Mouse (Mus musculus) inflammation-experienced regulatory T-cells, adult 6 months (primary cell): ENCODE results near the gene Hist1h1c. TPM values are rescaled to one million over a fixed set of nuclear protein-coding genes. Genes with fewer than 3 reads are reported as not detected.
A peak's percentile ranks its signal among the peaks of the same experiment; 100 is the strongest.
"Not testable (repeated sequence)": the region's sequence is repeated elsewhere in the genome, so short reads cannot be mapped to it uniquely, and the experiment has no call there.

Experiments
- ATAC-seq: one replicate; pipeline ENCODE4 v1.8.0; 2017
- polyA plus RNA-seq, 3 experiments: library from polyadenylated mRNA; unstranded; fragments of 100-300 nt; shearing (Covaris generic); gene quantifications; one replicate each; pipeline ENCODE4 v1.2.1; 2017

Hist1h1c gene
- 10 to 100 TPM in 2 of 3 experiments, 1 to 10 TPM in 1; 8.7 to 14.8 (median 11.1) TPM for polyA plus RNA-seq

DNA sequence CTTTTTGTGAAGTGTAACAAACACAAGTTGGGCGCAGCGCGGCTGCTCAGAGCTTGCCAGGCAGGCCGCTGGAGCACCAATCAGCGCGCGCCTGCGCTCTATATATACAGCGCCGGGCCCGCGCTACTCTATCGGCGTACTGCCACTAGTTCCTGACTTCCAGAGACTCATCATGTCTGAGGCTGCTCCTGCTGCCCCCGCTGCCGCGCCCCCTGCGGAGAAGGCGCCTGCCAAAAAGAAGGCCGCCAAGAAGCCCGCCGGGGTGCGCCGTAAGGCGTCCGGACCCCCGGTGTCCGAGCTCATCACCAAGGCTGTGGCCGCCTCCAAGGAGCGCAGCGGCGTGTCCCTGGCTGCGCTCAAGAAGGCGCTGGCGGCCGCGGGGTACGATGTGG, at the start of gene Hist1h1c:
Hist1h1c (plus strand) TSS at position 132 of the 392 bp plus-strand sequence.
- peak; percentile 70 for ATAC-seq

DNA sequence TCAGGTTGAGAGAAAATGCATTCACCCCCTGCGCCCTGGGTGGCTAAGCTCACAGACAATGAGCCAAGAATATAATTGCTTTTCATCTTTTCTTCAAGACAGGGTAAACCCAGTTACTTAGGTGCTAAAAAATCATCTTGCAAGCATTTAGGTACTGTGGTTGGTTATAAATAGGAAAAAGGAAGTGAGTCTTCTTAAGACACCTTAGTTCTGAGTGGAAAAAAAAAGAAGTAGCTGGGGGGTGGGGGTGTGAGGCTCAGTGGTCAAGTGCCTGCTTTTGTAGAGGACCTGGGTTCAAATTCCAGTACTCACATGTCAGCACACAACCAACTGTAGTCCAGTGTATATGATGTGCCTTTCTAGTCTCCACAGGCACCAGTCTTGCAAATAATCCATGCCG, 49.7 kb upstream of the Hist1h1c start:
- ATAC-seq: no peak

DNA sequence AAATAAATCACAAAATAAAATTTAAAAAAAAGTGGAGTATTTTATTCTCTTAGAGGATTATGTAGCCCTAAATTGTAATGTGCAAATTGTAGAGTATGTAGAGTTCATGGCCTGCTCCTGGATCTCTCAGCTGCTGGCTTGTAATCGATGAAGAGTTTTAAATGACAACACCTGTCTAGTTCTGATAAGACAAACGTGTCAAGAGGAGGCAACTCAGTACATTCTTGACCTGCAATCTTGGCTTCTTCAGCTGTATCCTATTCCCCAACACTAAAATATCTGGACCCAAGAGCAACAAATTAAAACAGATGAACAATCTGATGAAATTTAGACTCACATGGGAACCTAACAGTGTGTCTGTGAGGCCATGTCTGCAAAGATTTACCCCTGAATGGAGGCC, 49.1 kb upstream of the Hist1h1c start:
- ATAC-seq: no peak

DNA sequence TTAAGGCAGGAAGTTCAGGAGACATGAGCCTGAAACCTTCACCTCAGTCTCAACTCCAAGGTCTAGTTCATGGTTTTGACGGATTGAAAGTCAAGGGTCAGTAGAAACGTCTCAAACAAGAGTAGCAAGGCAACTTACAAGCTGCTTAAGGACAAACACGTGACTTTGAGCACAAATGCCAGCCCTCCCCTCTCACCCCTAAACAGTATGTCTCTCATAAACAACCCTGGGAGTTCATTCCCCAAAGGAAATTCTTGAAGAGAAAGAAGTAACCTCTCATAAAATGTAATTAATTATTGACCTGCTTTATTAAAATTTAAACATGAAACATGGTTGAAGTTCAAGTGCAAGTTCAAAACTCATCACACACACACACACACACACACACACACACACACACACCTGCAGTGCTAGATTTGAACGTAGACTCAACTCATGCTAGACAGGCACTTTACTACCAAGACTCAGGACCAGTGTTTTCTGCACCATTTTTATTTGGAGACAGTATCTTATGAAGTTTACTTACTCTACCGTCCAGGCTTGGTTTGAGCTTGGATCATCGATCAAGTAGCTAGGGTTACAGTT, 44.7 kb upstream of the Hist1h1c start:
- no peak for ATAC-seq

DNA sequence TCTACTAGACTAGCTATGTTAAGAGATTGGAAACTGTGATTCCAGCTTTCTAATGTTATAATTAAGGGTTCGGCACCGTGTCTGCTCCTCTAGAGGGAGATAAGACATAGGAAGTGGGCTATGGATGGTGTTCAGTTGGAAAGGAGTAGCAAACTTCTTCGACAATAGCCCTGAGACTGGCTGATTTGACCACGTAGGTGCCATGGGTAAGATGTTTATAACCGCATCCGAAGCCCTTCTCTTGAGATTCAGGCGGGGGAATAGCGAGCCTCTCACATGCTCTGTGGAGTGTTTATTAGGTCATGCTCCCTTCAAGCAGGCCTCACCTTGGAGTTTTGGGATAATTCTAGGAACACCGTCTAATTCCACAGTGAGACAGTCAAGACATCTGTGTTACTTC, 43.7 kb upstream of the Hist1h1c start:
- no peak for ATAC-seq

DNA sequence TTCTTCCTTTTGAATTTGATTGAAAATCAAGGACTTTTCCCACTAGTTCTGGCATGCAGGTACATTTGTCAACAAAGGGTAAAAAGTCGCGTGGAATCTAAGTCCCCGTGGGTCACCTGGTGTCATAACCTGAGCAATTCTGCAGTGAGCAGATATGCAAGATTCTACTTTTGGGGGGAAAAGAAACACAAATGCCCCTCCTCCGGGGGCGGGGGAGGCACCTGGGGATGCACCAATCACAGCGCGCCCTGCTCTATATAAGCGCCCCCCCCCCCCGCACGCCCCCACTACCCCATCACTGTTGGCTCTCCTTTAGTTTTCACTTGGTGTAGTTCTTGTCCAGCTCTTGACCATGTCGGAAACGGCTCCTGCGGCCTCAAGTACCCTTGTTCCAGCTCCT, 43.1 kb upstream of the Hist1h1c start, which contains the start of gene Hist1h1t:
Hist1h1t (plus strand) TSS at position 301 of the 400 bp plus-strand sequence.
- ATAC-seq: no peak

DNA sequence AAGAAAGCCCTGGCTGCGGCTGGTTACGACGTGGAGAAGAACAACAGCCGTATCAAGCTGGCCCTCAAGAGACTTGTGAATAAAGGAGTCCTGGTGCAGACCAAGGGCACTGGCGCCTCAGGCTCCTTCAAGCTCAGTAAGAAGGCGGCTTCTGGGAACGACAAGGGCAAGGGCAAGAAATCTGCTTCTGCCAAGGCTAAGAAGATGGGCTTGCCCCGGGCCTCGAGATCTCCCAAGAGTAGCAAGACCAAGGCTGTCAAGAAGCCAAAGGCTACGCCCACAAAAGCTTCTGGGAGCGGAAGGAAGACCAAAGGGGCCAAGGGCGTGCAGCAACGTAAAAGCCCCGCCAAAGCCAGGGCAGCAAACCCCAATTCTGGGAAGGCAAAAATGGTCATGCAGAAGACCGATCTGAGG, 42.5 kb upstream of the Hist1h1c start:
- no peak for ATAC-seq

DNA sequence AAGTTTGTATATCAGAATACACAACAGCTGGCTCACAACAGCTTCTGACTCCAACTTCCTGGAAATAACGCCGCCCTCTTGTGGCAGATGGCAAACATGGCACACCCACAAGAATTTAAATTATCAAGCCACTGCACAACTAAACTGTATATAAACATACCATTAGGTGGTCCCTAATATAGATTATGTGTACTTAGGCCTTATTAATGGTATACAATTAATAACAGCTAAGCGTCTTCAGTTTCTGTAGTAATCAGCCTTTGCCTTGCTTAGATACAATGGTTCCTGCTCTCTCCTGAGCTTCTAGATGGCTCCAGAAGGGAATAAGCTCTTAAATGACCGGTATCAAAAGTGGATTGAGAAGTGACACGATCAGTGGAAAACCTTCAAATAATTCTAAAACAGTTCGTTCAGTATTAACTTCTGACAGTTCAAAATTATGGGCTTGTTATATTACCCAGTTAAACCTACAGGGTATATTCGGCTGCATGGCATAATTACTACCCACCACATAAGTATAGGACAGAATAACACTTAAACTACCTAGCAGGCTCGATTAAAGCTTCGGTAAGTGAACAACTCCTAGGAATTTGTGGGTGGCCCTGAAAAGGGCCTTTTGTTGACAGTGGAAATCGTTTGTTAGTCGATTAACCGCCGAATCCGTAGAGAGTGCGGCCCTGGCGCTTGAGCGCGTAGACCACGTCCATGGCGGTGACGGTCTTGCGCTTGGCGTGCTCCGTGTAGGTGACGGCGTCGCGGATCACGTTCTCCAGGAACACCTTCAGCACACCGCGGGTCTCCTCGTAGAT, 40.9 kb upstream of the Hist1h1c start:
- ATAC-seq: peak; percentile 32

DNA sequence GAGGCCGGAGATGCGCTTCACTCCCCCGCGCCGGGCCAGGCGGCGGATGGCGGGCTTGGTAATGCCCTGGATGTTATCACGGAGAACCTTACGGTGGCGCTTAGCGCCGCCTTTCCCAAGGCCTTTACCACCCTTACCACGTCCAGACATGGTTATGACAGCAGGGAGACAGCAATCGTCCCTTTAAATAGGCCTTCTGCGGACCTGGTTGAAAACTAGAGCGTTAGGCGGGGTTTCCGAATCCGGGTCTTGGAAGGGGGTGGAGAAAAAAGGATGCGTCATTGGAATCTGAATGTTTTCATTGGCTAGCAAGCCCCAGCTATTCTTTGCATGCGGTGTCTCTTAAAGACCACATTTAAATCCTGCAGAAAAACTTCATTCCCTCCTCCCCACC, 40.3 kb upstream of the Hist1h1c start, which contains the start of gene Hist1h4c:
Hist1h4c (minus strand) TSS at position 155 of the 394 bp plus-strand sequence.
- ATAC-seq: peak; percentile 88

DNA sequence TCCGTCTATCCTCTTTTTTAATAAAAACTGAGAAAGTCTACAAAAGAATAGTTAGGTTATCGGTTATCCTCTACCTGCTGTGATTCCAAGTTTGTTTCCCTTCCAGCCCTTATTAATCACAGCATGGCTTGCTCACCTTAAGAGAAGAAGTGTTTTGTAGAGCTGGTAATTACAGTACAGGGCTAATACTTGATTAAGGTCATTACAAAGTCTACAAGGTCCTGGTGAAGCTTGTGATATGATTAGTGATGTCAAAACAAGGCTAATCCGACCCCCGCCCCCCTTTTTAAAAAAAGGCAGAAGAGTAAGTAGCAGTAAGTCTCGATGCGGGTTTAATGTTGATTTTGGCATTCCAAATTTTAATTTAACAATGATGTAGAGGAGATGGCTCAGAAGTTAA, 39.6 kb upstream of the Hist1h1c start:
- no peak for ATAC-seq

DNA sequence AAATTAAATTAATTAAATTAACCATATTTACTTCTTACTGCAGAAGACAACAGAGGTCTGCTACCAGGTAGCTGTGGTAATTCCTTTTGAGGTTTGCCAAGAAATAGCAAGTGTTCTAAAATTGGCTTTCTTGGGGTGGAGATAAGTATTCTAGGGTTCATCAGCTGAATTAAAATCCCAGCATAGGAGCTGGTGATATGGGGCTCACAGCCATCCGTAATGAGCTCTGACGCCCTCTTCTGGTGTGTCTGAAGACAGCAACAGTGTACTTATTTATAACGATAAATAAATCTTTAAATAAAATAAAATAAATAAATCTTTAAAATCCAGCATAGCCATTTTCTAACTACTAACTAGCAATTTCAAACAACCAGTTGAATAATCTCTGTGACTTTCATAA, 38.8 kb upstream of the Hist1h1c start:
- no peak for ATAC-seq

DNA sequence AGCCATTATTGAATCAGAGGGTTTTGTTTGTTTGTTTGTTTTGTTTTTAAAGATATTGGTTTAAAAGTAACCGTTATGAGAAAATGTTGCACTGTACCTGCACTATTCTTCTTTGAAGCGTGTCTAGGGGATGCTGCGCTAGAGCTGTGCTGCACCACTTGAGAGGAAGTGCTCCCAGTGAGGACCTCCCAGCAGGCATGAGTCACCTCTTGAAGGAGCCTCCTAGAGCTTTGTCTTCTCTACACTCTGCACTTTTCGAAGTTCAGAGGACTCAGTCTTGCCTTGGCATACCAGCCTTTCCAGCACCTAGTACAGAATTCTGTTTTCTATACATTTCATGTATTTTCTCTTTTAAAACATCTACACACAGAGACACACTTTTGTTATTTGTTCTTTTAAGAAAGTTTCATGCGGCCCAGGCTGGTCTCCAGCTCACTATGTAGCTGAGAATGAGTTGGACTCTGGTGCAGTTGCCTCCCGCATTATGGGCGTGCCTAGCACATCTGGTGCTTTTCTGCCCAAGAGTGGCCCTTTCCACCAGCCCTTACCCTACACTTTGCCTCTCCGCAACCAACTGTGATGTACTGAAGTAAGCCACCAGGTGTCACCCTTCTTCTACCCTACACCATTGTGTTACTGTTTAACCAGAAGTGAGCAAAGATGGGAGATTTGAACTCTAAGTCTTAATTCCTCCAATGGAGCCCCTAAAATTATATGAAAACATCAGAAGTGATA, 37.7 kb upstream of the Hist1h1c start:
- ATAC-seq: peak; percentile 52

DNA sequence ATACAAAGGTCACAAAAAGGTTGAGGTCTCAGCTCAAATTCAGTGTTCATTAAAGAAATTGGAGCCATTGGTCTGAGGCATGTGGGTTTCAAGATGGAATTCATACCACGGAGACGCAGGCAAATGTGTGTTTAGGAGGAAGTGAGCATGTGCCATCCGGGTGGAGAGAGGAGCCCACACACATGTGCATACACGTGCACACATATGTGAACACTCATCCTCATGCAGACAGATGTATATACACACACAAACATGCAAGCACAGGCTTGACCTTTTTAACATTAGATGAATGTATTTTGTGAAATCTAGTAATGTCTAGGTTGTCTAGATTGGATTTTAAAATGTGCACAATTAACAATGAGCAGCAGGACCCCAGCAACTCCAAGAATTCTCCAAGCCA, 36.4 kb upstream of the Hist1h1c start:
- no peak for ATAC-seq

DNA sequence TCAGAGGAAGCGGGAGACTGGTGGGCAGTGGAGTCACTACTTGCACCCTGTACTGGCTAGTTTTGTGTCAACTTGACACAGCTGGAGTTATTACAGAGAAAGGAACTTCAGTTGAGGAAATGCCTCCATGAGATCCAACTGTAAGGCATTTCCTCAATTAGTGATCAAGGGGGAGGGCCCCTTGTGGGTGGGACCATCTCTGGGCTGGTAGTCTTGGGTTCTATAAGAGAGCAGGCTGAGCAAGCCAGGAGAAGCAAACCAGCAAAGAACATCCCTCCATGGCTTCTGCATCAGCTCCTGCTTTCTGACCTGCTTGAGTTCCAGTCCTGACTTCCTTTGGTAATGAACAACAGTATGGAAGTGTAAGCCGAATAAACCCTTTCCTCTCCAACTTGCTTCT, 35.8 kb upstream of the Hist1h1c start:
- ATAC-seq: not testable (repeated sequence)

DNA sequence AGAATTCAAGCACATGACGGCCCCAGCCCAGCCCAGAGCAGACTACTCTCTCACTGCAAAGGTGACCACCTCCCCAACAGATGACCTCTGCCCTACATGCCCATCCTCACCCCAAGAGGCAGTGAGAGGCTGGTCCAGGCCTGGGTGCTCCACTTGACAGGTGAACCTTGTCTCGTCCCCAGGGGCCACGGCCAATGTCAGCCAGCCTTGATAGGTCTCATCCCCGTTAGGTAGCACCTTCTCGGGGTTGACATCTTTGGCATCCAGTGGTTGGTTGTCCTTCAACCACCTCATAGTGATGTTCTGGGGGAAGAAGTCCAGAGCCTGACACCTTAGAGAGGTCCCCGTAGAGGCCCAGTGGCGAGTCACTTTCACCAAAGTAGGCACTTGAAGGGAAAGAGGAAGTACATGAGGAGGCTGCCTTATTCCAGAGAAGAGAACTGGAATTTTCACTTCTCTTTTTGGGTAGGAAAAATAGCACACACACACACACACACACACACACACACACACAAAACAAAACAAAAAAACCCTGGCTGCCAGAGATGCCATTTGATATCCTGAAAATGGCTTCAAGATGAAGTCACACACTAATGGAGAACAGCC, 32.8 kb upstream of the Hist1h1c start:
- ATAC-seq: no peak

DNA sequence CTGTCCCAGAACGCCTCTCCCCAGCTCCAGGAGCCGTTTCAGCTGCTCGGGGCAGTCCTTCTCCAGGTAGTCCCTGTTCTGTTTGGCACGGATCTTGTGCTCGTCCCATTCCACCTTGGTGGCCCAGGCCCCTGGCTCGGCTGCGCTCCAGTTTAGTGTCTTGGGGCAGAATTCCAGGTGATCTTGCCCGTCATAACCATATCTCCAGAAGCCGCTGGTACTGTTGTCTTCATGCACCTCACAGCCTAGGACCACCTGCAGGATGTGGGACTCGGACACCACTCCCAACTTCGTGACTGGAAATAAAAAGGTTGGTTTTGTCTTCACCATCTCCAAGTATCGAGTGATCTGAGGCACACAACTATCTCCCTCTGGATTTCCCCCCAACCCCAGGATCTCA, 31.8 kb upstream of the Hist1h1c start:
- no peak for ATAC-seq

DNA sequence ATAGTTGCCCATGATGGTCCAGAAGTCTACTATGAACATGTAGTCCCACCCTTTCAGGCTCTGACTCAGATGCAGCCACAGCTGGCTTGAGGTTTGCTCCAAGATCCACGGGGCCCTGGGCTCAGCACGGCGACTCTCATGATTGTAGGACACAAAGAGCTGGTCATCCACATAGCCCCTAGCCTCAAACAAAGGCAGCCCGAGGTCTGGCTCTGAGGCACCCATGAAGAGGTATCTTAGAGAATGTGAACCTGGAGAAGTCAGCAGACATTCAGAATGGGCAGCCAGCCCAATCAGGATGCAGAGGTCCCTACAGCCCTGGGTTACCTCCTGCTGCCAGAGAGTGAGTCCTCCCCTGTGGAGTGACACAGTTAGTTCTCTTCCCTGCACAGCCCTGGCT, 30.6 kb upstream of the Hist1h1c start:
- no peak for ATAC-seq

DNA sequence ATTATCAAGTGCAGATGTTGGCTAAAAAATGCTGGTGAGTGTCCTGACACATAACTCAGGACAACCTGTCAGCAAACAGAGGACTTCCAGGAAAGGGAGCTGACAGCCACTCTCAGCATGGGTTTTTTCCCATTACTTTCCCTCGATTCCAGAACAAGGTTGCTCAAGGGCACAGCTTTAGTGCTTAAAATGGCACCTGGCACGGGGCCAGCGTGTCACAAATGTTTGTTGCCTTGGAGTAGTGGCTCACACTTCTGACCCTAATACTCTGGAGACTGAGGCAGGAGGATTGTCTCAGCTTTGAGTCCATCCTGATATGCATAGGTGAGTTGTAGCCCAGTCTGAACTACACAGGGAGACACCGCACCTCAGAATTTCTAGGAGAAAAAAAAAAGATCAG, 30.0 kb upstream of the Hist1h1c start:
- no peak for ATAC-seq

DNA sequence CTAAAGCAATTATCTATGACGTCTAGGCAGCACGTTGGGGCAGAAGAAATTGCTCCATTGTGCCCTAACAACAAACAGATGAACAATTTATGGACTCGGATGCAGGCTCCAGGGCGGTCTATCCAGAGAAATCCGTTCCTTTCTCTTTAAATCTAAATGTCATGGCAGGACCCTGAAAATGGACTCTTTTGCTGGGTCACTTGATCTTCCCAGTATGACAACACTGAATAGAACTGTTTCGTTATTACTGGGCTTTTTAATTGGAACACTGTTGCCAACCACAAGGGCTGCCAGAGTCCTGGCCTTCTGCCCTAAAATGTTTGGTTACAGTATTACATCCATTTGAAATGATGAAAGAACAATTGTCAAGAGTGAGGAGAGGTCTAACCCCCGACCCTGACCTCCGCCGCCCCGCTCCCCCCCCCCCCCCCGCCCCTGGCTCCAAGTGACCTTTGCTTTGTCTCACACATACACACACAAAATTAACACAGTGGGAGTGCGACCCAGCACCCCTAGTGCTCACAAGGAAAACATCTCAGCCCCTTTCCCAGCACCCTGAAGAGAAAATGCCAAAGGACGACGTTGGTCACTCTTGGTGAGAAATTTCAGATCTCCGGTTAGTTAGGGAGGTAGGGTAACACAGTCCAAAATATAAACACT, 28.8 kb upstream of the Hist1h1c start:
- ATAC-seq: peak; percentile 44

DNA sequence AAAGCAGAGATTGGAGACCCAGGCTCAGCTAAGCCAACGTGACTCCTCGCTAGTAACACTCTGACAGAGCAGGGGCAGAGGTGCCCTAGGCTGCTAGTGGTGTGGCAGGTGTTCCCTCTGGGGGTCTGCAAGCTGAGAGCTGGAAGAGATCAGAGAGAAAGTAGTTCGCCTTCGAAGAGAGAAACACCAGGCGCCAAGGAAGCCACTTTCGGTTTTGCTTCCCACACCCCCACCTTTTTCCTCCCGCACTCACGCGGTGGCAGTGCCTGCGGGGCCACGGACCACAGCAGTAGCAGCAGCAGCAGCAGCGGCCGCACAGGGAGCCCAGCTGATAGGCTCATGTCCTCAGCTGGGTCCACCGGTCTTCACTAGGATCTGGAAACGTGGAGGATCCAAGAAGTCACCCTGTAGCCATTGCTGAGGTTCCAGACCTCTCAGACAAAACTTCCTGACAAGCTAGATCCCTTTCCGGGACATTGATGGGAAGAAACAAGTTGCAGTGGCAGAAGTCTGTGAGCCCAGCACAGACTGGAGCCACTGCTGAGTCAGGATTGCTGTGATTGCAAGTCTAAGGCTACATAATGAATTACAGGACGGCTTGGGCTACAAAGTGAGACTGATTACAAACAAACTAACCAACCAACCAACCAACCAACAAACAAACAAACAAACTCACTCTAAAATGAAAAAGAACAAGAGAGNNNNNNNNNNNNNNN, 28.1 kb upstream of the Hist1h1c start, which contains the start of gene Hfe:
Hfe (minus strand) TSS at position 481 of the 716 bp plus-strand sequence.
- peak; percentile 93 for ATAC-seq

DNA sequence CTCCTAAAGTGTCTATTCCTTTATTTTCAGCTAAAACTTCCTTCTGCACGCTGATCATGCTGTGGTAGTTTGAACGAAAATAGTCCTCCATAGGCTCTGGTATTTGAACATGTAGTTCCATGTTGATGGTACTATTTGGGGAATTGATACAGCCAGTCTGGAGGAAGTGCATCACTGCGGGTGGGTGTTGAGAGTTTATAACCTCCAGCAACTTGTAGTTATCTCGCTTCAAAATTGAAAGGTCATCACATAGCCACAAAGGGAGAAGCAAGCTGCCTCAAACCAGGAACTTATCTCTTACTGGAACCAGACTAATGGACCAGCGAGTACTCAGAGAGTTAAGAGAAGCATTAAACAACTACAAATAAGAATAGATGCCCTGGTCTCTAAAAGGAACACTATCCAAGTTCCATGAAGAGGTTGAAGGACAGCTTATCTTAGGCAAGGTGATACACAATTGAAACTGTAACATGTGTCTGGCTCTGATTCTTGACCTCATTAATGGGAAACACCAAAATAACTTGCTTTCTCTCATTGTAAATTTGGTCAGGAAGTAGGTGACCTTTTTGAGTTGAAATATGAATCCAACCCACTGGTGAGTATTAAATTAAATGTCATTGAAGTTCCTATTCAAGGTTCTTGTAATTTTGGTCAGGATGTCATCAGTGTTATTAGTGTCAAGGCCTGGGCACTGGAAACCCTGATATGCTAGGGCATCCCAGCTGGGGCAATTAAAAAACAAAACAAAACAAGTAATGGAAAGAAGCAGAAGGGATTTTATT, 22.2 kb upstream of the Hist1h1c start:
- ATAC-seq: no peak
